Mouse (Mus musculus) heart, postnatal 0 days (tissue): Measurements from ENCODE around the gene Ddn.

Experiments
- CTCF ChIP-seq: IDR thresholded peaks from 2 replicates; pipeline ENCODE4 v1.5.1; 2016; ENCODE audit warnings: antibody characterized with exemption, control low read depth, low read depth
- EP300 ChIP-seq: IDR thresholded peaks from 2 replicates; pipeline ENCODE4 v1.6.1; 2016; ENCODE audit warnings: antibody characterized with exemption, low read depth

DNA sequence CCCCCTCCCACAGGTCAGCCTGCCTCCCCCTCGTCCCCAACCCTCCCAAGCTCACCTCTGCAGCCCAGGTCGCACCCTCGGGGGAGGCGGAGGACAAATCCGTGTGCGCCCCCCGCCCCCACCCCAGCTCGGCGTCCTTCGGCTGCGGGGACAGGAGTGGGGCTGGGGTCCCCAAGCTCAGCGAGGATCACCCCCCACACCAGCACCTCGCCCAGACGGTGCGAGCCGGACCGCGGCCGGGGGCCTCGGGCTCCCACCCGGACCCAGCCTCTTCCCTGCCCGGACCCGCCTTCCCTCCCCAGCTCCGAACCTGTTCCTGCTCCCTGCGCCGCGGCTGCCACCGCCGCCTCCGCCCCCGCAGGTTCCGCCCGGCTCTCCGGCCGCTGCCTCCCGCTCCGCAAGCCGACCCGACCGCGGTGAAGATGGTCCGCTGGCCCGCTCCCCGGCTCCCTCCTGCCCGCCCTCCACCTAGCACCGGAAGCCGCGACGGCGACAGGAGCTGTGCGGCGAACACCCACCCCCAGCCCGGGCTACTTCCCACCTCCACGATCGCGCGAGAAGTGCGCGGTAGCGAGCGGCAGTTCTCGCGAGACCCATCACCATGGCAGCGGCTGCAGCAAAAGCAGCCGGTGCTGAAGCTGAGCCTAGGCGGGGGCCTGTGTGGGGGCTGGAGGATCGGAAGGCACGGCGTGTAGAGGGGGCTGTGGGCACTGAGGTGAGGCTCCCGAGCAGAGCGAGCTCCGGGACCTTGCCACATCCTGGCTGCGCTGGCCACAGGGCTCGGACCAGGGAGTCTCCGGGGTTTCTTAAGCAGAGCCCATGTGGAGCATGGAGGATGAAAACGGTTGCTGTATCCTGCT lies 46.4 kb downstream of the Ddn start, which contains the start of gene Arf3:
- TF ChIP-seq CTCF: no peak
- TF ChIP-seq EP300: peak; percentile 91
